Mouse (Mus musculus) spleen, adult 18-20 months (tissue): ENCODE results near the gene Ankrd44.
"Not testable (repeated sequence)": the region's sequence is repeated elsewhere in the genome, so short reads cannot be mapped to it uniquely, and the experiment has no call there.

Source experiments
- DNase-seq, 2 experiments: peaks; one replicate each; pipeline ENCODE4 v3.0.0; 2022; ENCODE audit warnings: mixed read lengths in 2 of 2

The Ankrd44 gene

DNA sequence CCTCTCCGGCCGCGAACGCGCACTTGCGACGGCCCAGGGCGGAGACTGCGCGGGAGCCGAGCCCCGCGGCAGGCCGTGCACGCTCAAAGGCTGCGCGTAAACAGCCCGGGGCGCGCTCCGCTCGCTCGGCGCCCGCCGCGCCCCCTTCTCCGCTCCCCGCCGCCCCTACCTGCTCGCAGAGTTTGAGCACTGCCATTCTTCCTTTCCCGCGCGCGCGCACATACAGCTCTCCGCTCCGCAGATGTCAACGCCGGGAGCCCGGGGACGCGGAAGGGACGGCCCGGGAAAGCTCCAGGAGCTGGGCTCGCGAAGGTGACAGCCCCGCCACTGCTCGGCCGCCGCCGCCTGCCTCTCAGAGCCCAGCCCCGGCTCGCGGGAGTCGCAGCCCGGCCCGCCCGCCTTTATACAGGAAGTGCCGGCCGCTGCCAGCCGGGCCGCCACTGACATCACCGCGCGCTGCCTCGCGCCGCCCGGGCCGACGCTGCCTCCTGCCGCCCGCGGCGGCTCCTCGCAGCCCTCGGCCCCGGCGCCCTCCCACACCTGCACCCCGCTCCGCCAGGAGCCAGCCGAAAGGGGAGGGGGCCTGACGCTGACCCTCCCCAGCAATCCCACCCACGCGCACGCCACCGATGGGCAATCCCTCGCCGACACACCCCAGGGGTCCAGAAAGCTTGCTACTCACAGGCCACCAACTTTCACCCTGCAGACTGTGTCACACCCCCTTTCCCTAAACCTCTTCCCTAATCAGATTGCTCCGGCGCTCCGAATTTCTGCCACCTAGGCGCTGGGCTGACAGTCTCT is at the start of gene Ankrd44:
Gene Ankrd44 (minus strand): TSS at position 417 of the 801 bp plus-strand sequence.
- DNase-seq: peak; percentile 79 to 85

- DNase-seq: no peak
Measured at GRCm38 (mm10) chr1:54971687-54972404, 45.7 kb upstream of the Ankrd44 start.

- DNase-seq: no peak
Measured at GRCm38 (mm10) chr1:54966858-54967257, 40.7 kb upstream of the Ankrd44 start.

- DNase-seq: no peak
Measured at GRCm38 (mm10) chr1:54965159-54965995, 39.2 kb upstream of the Ankrd44 start.

DNA sequence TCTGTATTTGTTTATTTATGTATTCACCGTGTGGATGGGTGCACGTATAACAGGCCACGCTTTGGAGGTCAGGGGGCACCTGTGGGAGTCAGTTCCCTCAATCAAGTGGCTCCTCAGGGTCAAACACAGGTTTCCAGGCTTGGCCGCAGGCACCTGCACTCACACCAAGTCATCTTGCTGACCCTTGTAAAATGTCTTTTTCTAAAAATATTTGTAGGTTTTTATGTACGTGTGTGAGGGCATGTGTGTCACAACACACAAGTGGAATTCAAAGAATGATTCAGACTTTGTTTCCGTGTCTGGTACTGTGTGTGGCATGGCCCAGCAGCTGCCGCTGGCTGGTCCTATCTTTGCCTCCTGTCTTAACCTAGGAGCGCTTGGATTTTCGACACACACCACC is 35.5 kb upstream of the Ankrd44 start:
- no peak for DNase-seq

DNA sequence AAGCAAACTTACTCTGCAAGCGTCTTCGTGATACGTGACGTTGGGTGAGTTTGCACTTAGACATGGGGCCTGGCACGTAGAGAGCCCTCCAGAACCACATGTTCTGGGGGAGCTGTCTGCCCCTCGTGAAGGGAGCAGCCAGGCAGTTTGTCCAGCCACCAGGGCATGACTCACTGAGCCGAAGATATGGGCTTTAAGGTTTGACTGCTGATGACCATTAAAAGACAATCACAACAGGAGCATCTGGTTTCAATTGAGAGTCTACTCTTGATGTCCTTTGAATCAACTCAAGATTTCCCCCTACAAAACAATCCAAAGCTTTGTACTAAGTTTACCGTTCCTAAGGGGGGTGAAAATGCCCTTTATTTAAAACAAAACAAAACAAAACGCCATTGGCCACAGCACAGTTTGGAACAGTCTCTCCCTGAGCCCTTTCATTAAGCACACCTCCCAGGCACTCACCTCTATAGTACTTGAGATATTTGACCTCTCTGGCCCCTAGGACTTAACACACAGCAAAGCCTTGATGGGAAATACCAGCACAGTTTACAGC is 34.5 kb upstream of the Ankrd44 start:
- DNase-seq: no peak

DNA sequence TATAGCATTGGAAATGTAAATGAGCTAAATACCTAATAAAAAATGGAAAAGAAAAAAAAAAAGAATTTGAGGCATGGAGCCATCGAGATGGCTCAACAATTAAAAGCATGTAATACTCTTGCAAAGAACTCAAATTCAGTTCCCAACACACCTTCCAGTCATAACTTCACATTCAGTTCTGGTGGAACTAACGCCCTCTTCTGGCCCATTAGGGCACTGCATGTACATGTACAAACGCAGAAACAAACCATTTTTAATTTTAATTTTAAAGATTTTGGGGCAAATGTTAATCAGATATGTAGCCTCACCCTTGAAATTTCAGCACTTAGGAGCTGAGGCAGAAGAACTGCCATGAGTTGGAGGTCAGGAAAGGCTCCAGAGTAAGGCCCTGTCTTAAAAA is 32.3 kb upstream of the Ankrd44 start:
- peak in 1 of 2 experiments; percentile 24 for DNase-seq

- DNase-seq: not testable (repeated sequence)
Measured at GRCm38 (mm10) chr1:54956995-54957394, 30.8 kb upstream of the Ankrd44 start.

DNA sequence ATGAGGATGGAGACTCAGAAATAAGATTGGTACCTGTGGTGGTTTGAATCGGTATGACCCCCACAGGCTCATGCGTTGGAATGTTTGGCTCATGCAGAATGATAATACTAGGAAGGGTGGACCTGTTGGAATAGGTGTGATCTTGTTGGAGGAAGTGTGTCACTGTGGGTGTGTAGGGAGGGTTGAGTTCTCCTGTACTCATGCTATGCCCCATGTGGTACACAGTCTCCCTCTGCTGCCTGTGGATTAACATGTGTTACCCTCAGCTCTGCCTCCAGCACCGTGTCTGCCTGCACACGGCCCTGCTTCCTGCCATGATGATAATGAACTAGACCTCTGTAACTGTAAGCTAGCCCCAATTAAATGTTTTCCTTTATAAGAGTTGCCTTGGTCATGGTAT is 28.7 kb upstream of the Ankrd44 start:
- DNase-seq: no peak

DNA sequence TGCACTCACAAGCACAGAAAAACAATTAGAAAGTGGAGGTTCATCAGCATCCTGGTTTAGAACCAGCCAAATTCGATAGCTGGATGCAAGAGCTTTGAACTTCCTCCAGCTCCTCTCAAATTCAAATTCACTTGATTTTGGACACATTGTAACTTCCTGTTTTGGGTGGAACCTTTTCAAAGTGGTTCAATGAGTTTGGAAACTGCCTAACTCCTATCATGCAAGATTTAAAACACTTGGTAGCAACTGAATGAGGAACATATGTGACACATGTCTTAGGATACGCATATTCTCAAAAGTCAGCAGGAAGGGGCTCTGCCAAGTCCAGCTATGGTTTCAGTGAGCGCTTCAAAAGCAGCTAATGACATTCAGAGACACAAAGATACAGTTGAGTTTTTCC is 18.5 kb upstream of the Ankrd44 start:
- no peak for DNase-seq

GRCm38 (mm10) chr1:54935466-54935865 is 9.3 kb upstream of the Ankrd44 start:
- no peak for DNase-seq

- DNase-seq: no peak
Measured at GRCm38 (mm10) chr1:54934911-54935310, 8.7 kb upstream of the Ankrd44 start.

DNA sequence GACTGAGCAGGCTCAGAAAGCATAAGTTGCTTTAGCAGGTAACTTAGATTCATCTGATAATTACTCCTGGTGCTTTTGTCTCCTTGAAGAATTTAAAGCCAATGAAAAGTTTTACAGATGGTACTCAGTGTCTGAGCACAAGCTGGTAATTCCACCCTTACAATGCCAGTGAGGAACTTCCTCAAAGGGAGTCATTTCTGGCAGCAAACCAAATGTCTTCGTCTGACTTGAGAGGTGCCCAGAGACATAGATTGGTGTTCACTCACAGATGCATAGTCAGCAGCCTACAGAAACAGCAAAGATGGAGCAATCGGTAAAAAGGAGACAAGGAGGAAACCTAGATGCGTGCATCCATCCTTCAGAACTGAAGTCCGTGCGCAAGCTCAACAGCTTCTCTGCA is 7.5 kb upstream of the Ankrd44 start:
- no peak for DNase-seq

DNA sequence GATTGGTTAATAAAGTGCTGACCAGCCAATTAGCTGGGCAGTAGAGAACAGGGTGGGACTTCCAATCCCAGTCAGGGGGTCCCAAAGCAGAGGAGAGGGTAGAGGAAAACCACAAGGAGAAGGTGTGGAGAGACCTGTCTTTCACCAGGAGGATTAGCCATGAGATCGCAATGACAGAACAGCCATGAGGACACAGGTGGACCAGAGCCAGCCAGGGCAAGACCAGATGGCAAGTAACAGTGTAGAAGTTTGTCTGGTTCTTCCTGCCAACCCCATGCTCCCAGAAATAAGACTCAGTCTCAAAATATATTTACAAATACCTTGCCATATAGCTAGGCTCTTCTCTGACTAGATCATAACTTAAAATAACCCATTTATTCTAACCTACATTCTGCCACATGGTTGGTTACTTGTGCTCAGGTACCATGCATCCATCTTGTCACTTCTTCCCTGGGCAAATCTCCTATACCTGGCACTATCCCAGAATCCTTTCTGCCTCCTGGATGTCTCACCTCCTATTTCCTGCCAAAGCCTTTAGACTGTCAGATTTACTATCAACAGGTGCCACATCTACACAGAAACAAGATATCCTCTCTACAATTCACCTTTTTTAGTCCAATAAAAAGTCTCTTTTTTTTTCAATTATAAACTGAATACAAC is 6.4 kb upstream of the Ankrd44 start:
- DNase-seq: no peak

- DNase-seq: no peak
Measured at GRCm38 (mm10) chr1:54931231-54931630, 5.0 kb upstream of the Ankrd44 start.

- no peak for DNase-seq
Measured at GRCm38 (mm10) chr1:54930670-54931200, 4.5 kb upstream of the Ankrd44 start.

DNA sequence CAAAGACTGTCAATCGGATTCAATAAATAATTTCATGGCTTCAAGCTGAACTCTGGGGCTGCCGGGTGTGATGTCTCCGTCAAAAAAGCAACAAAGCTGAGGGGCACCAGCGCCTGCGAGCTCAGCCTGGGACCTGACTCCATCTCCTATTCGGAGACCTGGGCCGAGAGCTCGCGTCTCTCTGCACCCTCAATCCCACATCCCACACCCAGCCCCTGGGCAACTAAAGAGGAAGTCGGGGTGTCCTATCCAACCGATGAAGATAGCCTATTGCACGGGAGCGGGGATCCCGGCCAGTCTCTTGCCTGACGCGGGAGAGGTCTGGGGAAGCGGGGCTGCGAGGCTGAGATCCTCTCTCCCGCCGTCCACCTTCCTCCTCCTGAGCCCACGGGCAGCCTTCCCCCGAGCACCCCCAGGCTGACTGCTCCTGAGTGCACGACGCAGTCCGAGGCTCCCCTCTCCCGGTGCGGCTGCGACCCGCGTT is 694 bp downstream of the Ankrd44 start:
- DNase-seq: peak; percentile 38 to 55

DNA sequence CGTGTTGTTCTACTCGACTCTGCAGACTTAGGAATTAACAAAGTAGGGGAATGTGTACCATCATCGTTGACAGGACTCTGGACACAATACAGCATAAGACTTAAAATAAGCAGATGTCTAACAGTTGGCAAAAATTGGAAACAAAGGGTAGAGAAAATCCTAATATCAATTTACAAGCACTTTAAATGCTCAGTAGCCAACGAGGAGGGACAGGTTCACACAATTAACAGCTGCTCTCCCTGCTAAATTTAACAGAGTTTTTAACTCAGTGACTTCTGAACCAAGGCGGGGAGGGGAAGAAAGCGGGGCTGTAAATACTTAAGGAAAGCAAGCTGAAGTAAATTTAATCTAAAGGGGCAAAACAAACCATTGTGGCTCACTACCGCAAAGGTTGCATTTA is 1.4 kb downstream of the Ankrd44 start:
- DNase-seq: no peak

DNA sequence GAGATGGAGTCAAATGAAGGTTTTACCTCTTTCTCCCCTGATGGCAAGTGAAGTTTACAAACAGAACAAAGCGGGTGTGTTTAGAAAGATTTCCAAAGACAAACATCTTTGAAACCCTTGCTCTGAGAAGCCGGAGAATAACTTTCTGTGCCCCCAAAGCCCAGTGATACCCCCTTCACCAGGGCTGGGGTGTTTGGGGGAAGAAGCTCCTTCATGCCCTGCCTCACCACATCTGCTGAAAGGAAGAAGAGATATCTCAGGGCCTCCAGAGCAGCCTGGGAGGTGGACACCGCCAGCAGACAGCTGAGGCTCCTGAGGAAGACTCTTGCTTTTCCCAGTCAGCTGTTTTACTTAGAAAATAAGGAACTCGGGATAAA is 1.9 kb downstream of the Ankrd44 start:
- DNase-seq: peak in 1 of 2 experiments; percentile 30

DNA sequence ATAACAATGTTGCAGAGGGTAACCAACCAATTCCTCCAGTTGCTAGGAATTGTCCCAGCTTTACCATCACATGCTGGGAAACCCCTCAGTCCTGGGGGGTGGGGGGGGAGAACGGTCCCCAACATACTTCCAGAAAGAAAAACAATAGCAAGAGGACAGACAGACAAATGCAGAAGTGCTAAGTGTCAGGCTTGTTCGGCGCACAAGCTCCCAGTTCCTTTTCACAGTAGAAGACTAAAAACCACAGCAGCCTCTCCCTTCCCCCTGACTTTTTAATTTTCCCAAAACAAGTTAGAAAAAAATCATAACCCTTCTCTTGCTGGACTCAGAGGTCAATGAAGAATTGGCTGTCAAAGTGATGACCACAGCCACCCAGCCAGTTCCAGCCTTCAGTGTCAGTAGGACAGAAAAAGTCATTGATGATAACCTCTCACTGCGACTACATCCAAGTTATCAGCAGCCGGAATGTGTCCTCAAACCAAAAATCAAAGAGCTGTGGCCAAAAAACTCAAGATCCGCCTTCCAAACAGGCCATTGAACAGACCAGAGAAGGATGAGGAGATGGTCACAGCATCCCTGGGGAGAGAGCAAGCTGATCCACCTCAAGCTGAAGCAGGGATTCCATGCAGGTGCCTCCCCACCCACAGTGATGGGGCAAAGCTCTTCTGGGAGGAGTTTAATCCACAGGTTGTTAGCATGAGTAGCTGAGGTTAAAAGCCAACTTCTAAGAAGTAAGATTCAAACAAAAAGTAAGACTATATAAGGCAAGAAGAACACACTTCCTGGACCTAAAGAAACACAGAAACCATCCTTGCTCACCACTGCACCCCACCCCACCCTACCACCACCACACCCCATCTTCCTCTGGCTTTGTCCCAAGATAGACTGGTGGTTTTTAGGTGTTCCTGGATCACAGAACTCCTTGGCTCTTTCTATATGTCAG is 2.5 kb downstream of the Ankrd44 start:
- DNase-seq: peak in 1 of 2 experiments; percentile 40

GRCm38 (mm10) chr1:54922707-54923106 is 3.5 kb downstream of the Ankrd44 start:
- no peak for DNase-seq
